Comparison of ENCODE assay signal across 9 mouse cellular contexts in genomic region chr2:32535501-32535991, GRCm38 (mm10). TPM values are rescaled to one million over a fixed set of nuclear protein-coding genes. Genes with fewer than 3 reads are reported as not detected.
DNase-seq lines count a peak whose midpoint lies in the region; ATAC-seq and TF ChIP-seq lines count a peak whose summit lies in the region.
"Had no signal": no experiment of that assay in that cellular context is flagged by ENCODE, and none has a peak within 500 bp of the region (broad histone marks: within the 10 kb centered on the region; RNA-seq: fewer than 3 reads in every experiment).

No protein-coding gene starts in this region.

- no peak for TF ChIP-seq POLR2A in brain, embryonic 14.5 days (IDR thresholded peaks at IDR 0.05; ENCODE audit: borderline replicate concordance, extremely low read depth, insufficient read depth, insufficient read length, poor library complexity, severe bottlenecking)

- no peaks in the 10 kb centered on the region for H3K36me3 ChIP-seq in forebrain, embryonic 11.5 days (ENCODE audit: control insufficient read depth, insufficient read depth, low read length)
- H3K36me3 ChIP-seq in lung, postnatal 0 days (ENCODE audit: insufficient read depth, low read length): no peaks in the 10 kb centered on the region

- H3K4me2 ChIP-seq in forebrain, embryonic 11.5 days (ENCODE audit: low read depth, low read length, severe bottlenecking): peak overlapping the region; percentile 91
- H3K4me2 ChIP-seq in lung, postnatal 0 days (replicated peaks; ENCODE audit: low read depth, low read length): peak overlapping the region; percentile 87

- WGBS in forebrain, embryonic 11.5 days: under 1% methylated on average over 45 of the region's 56 CpGs
- under 1% methylated on average over 40 of the region's 56 CpGs for WGBS in lung, postnatal 0 days

- TF ChIP-seq EP300 in lung, postnatal 0 days (IDR thresholded peaks at IDR 0.05): no peak

- peak; percentile 28 for ATAC-seq in forebrain, embryonic 11.5 days (replicated peaks; ENCODE audit: low FRiP score)
- peak; percentile 76 for ATAC-seq in lung, postnatal 0 days

- H3K27me3 ChIP-seq in forebrain, embryonic 11.5 days (ENCODE audit: control insufficient read depth, insufficient read depth, low read length): no peaks in the 10 kb centered on the region
- no peaks in the 10 kb centered on the region for H3K27me3 ChIP-seq in lung, postnatal 0 days (replicated peaks; ENCODE audit: insufficient read depth, low read length)

- H3K4me1 ChIP-seq in forebrain, embryonic 11.5 days (replicated peaks; ENCODE audit: control insufficient read depth, insufficient read depth, low read length): peaks cover 24% of the 10 kb centered on the region
- H3K4me1 ChIP-seq in lung, postnatal 0 days (ENCODE audit: insufficient read depth, low read depth, low read length): peaks cover 29% of the 10 kb centered on the region

- peak overlapping the region; percentile 90 for H3K9ac ChIP-seq in forebrain, embryonic 11.5 days (ENCODE audit: low read length)
- H3K9ac ChIP-seq in lung, postnatal 0 days (replicated peaks; ENCODE audit: low read depth): peak overlapping the region; percentile 86

- peak overlapping the region; percentile 89 for H3K4me3 ChIP-seq in forebrain, embryonic 11.5 days (ENCODE audit: low read depth, low read length)
- H3K4me3 ChIP-seq in lung, postnatal 0 days (ENCODE audit: low read depth, low read length): peak overlapping the region; percentile 85

- peak; percentile 55 for DNase-seq in NIH3T3 (ENCODE audit: low read depth)
- peak; percentile 52 for DNase-seq in brain, embryonic 14.5 days (ENCODE audit: low read depth)
- DNase-seq in forebrain, embryonic 11.5 days (ENCODE audit: low spot score): peak; percentile 78
- peak; percentile 64 for DNase-seq in heart, postnatal 14 days
- DNase-seq in kidney, postnatal 4 days: peak; percentile 73 to 85
- peak; percentile 80 for DNase-seq in lung, postnatal 0 days (ENCODE audit: low spot score)
- peak; percentile 60 for DNase-seq in right cerebral cortex, postnatal 25 days
- no peak for DNase-seq in thymus, postnatal 36 days

- TF ChIP-seq CTCF in brain, embryonic 14.5 days (IDR thresholded peaks at IDR 0.05; ENCODE audit: borderline replicate concordance, extremely low read depth, insufficient read depth, insufficient read length): no peak
- TF ChIP-seq CTCF in lung, postnatal 0 days (IDR thresholded peaks at IDR 0.05): no peak

- H3K27ac ChIP-seq in forebrain, embryonic 11.5 days (ENCODE audit: low read depth, low read length): peak overlapping the region; percentile 73; the same call in 1 of the 2 replicates
- peak overlapping the region; percentile 97 for H3K27ac ChIP-seq in lung, postnatal 0 days (ENCODE audit: low read length)

- intact Hi-C loops in heart, postnatal 14 days (cut with DNase I): no loop called here

- no peaks in the 10 kb centered on the region for H3K9me3 ChIP-seq in forebrain, embryonic 11.5 days (ENCODE audit: control insufficient read depth, low read length)
- no peaks in the 10 kb centered on the region for H3K9me3 ChIP-seq in lung, postnatal 0 days (ENCODE audit: low read length)

RNA-seq across cellular contexts. Expression of gene Fam102a, which starts 0.4 kb away (rescaled TPM):
- 7.7 and 12.9 TPM in 2 replicates for polyA plus RNA-seq in brain, embryonic 14.5 days (2012; rRNA removed)
- polyA plus RNA-seq in forebrain, embryonic 11.5 days (2014; fragmentation: Nextera tagmentation; extraction: Ambion mirVana): 10.4 and 10.6 TPM in 2 replicates
- 1 to 10 TPM; 8.6 to 9.7 TPM for total RNA-seq in heart, postnatal 14 days (2021)
- polyA plus RNA-seq in lung, postnatal 0 days (2015; fragmentation: Nextera tagmentation; extraction: Ambion mirVana): 8.0 and 8.4 TPM in 2 replicates

RNA-seq across cellular contexts. Expression of gene Dpm2, which starts 35.1 kb away (rescaled TPM):
- 155 and 212 TPM in 2 replicates for polyA plus RNA-seq in brain, embryonic 14.5 days (2012; rRNA removed)
- 98.9 and 102 TPM in 2 replicates for polyA plus RNA-seq in forebrain, embryonic 11.5 days (2014; fragmentation: Nextera tagmentation; extraction: Ambion mirVana)
- total RNA-seq in heart, postnatal 14 days (2021): 10 to 100 TPM; 21.4 to 22.7 TPM
- 103 and 112 TPM in 2 replicates for polyA plus RNA-seq in lung, postnatal 0 days (2015; fragmentation: Nextera tagmentation; extraction: Ambion mirVana)

RNA-seq across cellular contexts. Expression of gene Pip5kl1, which starts 39.1 kb away (rescaled TPM):
- polyA plus RNA-seq in brain, embryonic 14.5 days (2012; rRNA removed): 13.2 and 16.0 TPM in 2 replicates
- polyA plus RNA-seq in forebrain, embryonic 11.5 days (2014; fragmentation: Nextera tagmentation; extraction: Ambion mirVana): 1.8 and 2.3 TPM in 2 replicates
- total RNA-seq in heart, postnatal 14 days (2021): not detected
- not detected in 2 replicates for polyA plus RNA-seq in lung, postnatal 0 days (2015; fragmentation: Nextera tagmentation; extraction: Ambion mirVana)
- total RNA-seq: heart, adult 18-20 months had no signal

RNA-seq across cellular contexts. Expression of gene 9430097D07Rik, which starts 39.9 kb away (rescaled TPM):
- 0.26 and 0.33 TPM in 2 replicates for polyA plus RNA-seq in brain, embryonic 14.5 days (2012; rRNA removed)
- polyA plus RNA-seq in forebrain, embryonic 11.5 days (2014; fragmentation: Nextera tagmentation; extraction: Ambion mirVana): 0.35 TPM in 1 of 2 replicates, not detected in the other
- not detected for total RNA-seq in heart, postnatal 14 days (2021)
- not detected in 2 replicates for polyA plus RNA-seq in lung, postnatal 0 days (2015; fragmentation: Nextera tagmentation; extraction: Ambion mirVana)
- total RNA-seq: heart, adult 18-20 months had no signal

RNA-seq across cellular contexts. Expression of gene St6galnac4, which starts 51.3 kb away (rescaled TPM):
- polyA plus RNA-seq in brain, embryonic 14.5 days (2012; rRNA removed): 21.7 and 23.9 TPM in 2 replicates
- polyA plus RNA-seq in forebrain, embryonic 11.5 days (2014; fragmentation: Nextera tagmentation; extraction: Ambion mirVana): 15.4 and 16.7 TPM in 2 replicates
- total RNA-seq in heart, postnatal 14 days (2021): 10 to 100 TPM; 22.8 to 23.6 TPM
- polyA plus RNA-seq in lung, postnatal 0 days (2015; fragmentation: Nextera tagmentation; extraction: Ambion mirVana): 32.0 and 38.9 TPM in 2 replicates

Comparison
In these comparisons a context has a peak if more than half of its experiments do, and no peak if none do; other contexts are left out.
1. DNase-seq: peak in NIH3T3 (single experiment), brain, embryonic 14.5 days (single experiment), forebrain, embryonic 11.5 days (single experiment), heart, postnatal 14 days (2 of 2), kidney, postnatal 4 days (2 of 2), lung, postnatal 0 days (single experiment) and right cerebral cortex, postnatal 25 days (single experiment); none in thymus, postnatal 36 days (0 of 2).